Mouse (Mus musculus) G1E (cell line): ENCODE measurements around the gene Adcyap1r1. TPM values are rescaled to one million over a fixed set of nuclear protein-coding genes. Genes with fewer than 3 reads are reported as not detected.

Experiments used
- ATAC-seq: 2 replicates; pipeline ENCODE4 v1.8.0; 2016; ENCODE audit warnings: mild to moderate bottlenecking; ENCODE audit not compliant: insufficient number of reproducible peaks, poor library complexity, low FRiP score, severe bottlenecking; ENCODE audit errors: extremely low read depth
- DNase-seq: peaks from one replicate; pipeline ENCODE4 v3.0.0; 2012; ENCODE audit warnings: low spot score
- H3K27me3 ChIP-seq: 2 replicates; pipeline ENCODE4 v1.6.1; 2012; ENCODE audit warnings: mild to moderate bottlenecking, low read length, inconsistent platforms; ENCODE audit not compliant: insufficient read depth
- H3K36me3 ChIP-seq: replicated peaks from 2 replicates; pipeline ENCODE3; 2012; ENCODE audit warnings: mild to moderate bottlenecking, inconsistent platforms
- H3K4me1 ChIP-seq: 2 replicates; pipeline ENCODE4 v1.6.1; 2012; ENCODE audit warnings: low read depth, low read length, inconsistent platforms, mixed read lengths; ENCODE audit not compliant: insufficient read depth
- H3K4me3 ChIP-seq: 2 replicates; pipeline ENCODE4 v1.5.1; 2012; ENCODE audit warnings: low read depth, mild to moderate bottlenecking, inconsistent platforms, low read length, moderate library complexity, mixed read lengths
- H3K9me3 ChIP-seq: replicated peaks from 2 replicates; pipeline ENCODE4 v1.6.1; 2012; ENCODE audit warnings: inconsistent platforms
- CTCF ChIP-seq: IDR thresholded peaks from 2 replicates; pipeline ENCODE4 v1.5.1; 2012; ENCODE audit warnings: low read depth, low read length, inconsistent platforms, mixed read lengths
- GATA1 ChIP-seq: IDR thresholded peaks from 2 replicates; pipeline ENCODE4 v1.6.1; 2012; ENCODE audit warnings: borderline replicate concordance, low read length, inconsistent platforms, mixed read lengths
- GATA2 ChIP-seq: IDR thresholded peaks from 2 replicates; pipeline ENCODE4 v1.6.1; 2012; ENCODE audit warnings: low read depth, low read length, inconsistent platforms, borderline replicate concordance
- POLR2AphosphoS5 ChIP-seq: IDR thresholded peaks from 2 replicates; pipeline ENCODE4 v1.6.1; 2012; ENCODE audit warnings: low read depth, low read length, inconsistent platforms; ENCODE audit not compliant: insufficient replicate concordance
- TAL1 ChIP-seq: conservative IDR thresholded peaks from 2 replicates; pipeline ENCODE4 v1.6.1; 2012; ENCODE audit warnings: low read depth, low read length, inconsistent platforms, mixed read lengths
- polyA plus RNA-seq: library from polyadenylated mRNA; stranded (reverse); fragments of >175 nt; gene quantifications from 2 replicates; pipeline ENCODE4 v1.2.3, GENCODE M21; 2012
- total RNA-seq, 2 experiments: library from RNA; stranded (forward) in 1 of 2; stranded (reverse) in 1 of 2; fragments of 200-1000 nt in 1 of 2; fragments of >200 nt in 1 of 2; fragmentation: Nextera tagmentation in 1 of 2; gene quantifications; 2 replicates each; pipeline ENCODE4 v1.2.3; 2014 to 2017

Adcyap1r1 gene
- not detected in 2 replicates for total RNA-seq (2014; fragmentation: Nextera tagmentation)
- total RNA-seq (2017) = 0.05 TPM in 1 of 2 replicates, not detected in the other
- polyA plus RNA-seq = not detected in 2 replicates

GRCm38 (mm10) chr6:55451771-55452371 lies at the start of gene Adcyap1r1:
Gene Adcyap1r1, plus strand, starts transcription at chr6:55451978.
- DNase-seq (no peak), ATAC-seq (no peak)
- Histone ChIP-seq H3K36me3 (no peaks in the 10 kb centered on the region), H3K27me3 (peaks cover 5% of the 10 kb centered on the region; the same call in 1 of the 2 replicates), H3K9me3 (no peaks in the 10 kb centered on the region), H3K4me3 (no peak within 1 kb of the TSS), H3K4me1 (no peaks in the 10 kb centered on the region)
- TF ChIP-seq TAL1 (no peak), GATA2 (no peak), POLR2AphosphoS5 (no peak), CTCF (no peak), GATA1 (no peak)

DNA sequence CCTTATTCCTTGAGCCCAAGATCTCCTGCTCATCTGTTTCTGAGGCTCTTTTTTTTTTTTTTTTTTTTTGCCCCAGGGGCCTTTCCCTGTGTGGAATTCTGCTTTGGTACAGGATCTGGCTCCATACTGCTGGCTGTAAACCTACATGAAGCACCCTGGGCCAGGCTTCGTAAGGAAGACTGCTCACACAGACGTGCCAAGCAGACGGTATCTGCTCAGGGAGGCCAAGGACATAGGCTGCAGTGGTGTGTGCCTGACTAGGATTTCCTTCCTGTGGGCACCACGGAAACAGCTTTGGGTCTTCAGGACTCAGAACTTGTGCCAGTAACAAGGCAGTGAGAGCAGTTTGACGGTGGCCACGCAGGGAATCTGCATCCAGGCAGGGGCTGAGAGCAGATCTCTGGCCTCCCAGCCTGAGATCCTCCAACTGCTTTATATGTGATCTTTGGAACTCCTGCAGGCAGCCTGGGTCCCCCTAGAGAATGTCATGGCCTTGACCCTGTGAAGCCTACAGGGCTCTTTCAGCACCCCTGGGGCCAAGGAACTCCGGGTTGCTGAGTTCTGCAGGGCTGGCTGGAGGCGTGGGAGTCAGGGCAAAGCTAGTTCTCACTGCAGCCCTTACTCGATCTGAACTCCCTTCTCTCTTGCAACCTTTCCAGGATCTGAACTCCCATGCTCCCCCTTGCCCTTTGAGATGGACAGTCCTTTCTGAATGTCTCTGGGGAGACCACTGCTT lies 49.6 kb upstream of the Adcyap1r1 start:
- no peaks in the 10 kb centered on the region for H3K9me3 ChIP-seq
- TF ChIP-seq POLR2AphosphoS5 (no peak), TAL1 (no peak), GATA2 (no peak), CTCF (no peak), GATA1 (no peak)
- no peaks in the 10 kb centered on the region for H3K36me3 ChIP-seq

DNA sequence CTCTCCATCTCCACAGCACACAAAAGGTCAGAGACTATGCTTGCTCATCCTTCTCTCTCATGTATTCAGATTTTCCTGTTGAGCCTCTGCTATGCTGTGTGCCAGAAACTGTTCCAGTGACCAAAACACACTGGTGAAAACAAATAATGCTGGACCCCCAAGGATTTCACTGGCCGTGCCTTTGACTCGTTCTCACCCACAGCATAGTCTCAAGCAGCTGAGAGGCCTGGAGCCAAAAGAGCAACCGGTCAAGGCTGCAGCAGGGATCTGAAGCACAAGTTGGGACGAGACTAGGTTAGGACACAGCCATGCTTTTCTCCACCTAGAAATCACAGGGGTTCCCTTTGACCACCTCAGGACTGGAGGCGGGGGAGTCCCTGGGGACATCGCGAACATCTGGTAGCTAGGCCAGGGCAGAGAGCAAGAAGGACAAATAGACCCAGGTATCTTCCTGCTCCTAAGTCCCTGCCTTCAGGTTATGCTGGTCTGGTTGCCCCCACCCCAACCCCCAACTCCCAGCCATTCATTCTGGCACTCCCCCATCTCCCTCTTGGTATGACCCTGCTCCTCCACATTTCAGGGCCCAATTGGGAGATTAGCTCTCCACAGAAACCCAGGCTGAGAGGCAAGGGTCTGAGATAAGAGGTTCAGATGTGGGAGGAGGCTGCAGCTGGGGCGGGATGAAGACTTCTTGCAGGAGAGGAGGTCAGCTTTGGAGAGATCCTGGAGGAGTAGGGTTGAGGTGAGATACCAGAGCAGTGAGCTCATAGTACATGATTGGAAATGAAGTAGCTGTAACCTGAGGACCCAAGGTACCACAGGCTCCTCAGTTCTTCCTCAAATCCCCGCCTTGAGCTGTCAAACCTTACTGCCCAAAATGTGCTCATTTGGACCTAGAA lies 48.1 kb upstream of the Adcyap1r1 start:
- DNase-seq (no peak), ATAC-seq (no peak)
- H3K9me3 ChIP-seq = no peaks in the 10 kb centered on the region
- TF ChIP-seq GATA2 (no peak), CTCF (no peak), POLR2AphosphoS5 (no peak), TAL1 (no peak), GATA1 (no peak)
- no peaks in the 10 kb centered on the region for H3K36me3 ChIP-seq
- no peaks in the 10 kb centered on the region for H3K4me1 ChIP-seq
- peaks cover 2% of the 10 kb centered on the region; the same call in 1 of the 2 replicates for H3K27me3 ChIP-seq
- H3K4me3 ChIP-seq = no peak overlapping the region

More for the DNA sequence above, 49.6 kb upstream of the Adcyap1r1 start:
- no peaks in the 10 kb centered on the region for H3K4me1 ChIP-seq
- no peak for ATAC-seq
- DNase-seq = no peak
- no peak overlapping the region for H3K4me3 ChIP-seq
- H3K27me3 ChIP-seq = peaks cover 2% of the 10 kb centered on the region; the same call in 1 of the 2 replicates

DNA sequence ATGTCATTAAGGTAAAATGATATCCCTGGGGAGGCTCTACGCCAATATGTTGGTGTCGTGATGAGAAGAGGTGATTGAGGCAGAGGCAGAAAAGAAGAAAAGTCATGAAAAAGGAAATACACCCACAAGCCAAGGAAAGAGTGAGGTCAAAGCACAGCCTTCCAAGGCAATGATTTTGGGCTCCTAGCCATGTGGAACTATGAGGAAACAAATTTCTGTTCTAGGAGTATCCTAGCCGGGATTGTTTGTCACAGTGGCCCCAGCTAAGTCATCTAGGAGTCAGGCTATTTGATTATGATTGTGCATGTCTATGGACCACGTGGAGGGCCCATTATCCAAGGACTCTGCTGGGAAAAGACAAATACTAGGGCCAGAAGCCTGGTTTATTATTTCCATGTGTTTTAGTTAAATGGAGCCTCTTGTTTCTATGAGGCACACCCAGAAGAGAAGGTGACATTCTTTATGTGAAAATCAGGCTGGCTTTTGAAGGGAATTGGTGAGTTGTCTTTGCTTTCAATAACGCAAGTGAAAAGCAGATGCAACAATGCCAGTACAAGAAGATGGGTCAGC lies 47.3 kb upstream of the Adcyap1r1 start:
- no peak overlapping the region for H3K4me3 ChIP-seq
- H3K4me1 ChIP-seq = no peaks in the 10 kb centered on the region
- no peaks in the 10 kb centered on the region for H3K9me3 ChIP-seq
- TF ChIP-seq GATA2 = no peak
- no peak for TF ChIP-seq CTCF
- TF ChIP-seq POLR2AphosphoS5 = no peak
- no peak for TF ChIP-seq TAL1
- no peak for TF ChIP-seq GATA1
- no peak for ATAC-seq
- H3K36me3 ChIP-seq = no peaks in the 10 kb centered on the region
- DNase-seq = no peak
- peaks cover 2% of the 10 kb centered on the region; the same call in 1 of the 2 replicates for H3K27me3 ChIP-seq

DNA sequence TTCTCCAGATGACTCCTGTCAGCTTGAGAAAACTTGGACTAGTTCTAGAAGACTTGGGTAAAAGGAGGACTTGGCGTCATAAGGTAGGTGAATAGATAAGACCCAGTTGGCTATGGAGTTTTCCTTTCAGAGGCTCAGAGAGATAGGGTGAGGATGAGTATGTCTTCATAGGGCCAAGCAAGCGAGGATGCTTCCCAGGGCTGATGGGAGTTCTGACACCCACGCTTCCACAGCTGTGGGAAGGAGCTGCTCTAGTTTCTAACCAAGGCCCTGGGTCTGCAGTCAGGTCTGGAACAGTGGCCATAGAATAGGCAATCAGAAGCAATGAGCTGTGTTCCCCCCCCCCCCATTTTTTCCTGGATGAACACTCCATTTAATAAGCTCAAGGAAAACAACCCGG lies 44.4 kb upstream of the Adcyap1r1 start:
- TF ChIP-seq POLR2AphosphoS5 (no peak), GATA1 (no peak), TAL1 (no peak), CTCF (no peak), GATA2 (no peak)
- DNase-seq (no peak), ATAC-seq (no peak)
- Histone ChIP-seq H3K36me3 (no peaks in the 10 kb centered on the region), H3K4me3 (no peak overlapping the region), H3K27me3 (peaks cover 3% of the 10 kb centered on the region; the same call in 1 of the 2 replicates), H3K4me1 (no peaks in the 10 kb centered on the region), H3K9me3 (no peaks in the 10 kb centered on the region)
